Mouse (Mus musculus) ES-Bruce4 (cell line): ENCODE data around the gene Csnk2a1. TPM values are rescaled to one million over a fixed set of nuclear protein-coding genes. Genes with fewer than 3 reads are reported as not detected.

Experiments used
- H3K27ac ChIP-seq: 2 replicates; pipeline ENCODE4 v1.5.1; 2012; ENCODE audit warnings: low read length, inconsistent platforms; ENCODE audit not compliant: insufficient read depth
- H3K27me3 ChIP-seq: 2 replicates; pipeline ENCODE4 v1.6.1; 2012; ENCODE audit warnings: mild to moderate bottlenecking, low read length, inconsistent platforms; ENCODE audit not compliant: control insufficient read depth, poor library complexity, insufficient read depth, severe bottlenecking
- H3K36me3 ChIP-seq: 2 replicates; pipeline ENCODE4 v1.6.1; 2012; ENCODE audit warnings: inconsistent platforms, mild to moderate bottlenecking, low read length, moderate library complexity; ENCODE audit not compliant: control insufficient read depth, poor library complexity, insufficient read depth, severe bottlenecking
- H3K4me1 ChIP-seq: one replicate; pipeline ENCODE4 v1.8.1; 2011; ENCODE audit warnings: low read length; ENCODE audit not compliant: control insufficient read depth, insufficient read depth
- H3K4me3 ChIP-seq: 2 replicates; pipeline ENCODE4 v1.5.1; 2011; ENCODE audit warnings: low read depth, mild to moderate bottlenecking, low read length
- H3K9ac ChIP-seq: 2 replicates; pipeline ENCODE4 v1.6.1; 2012; ENCODE audit warnings: low read depth, mild to moderate bottlenecking, inconsistent platforms; ENCODE audit not compliant: poor library complexity, severe bottlenecking
- H3K9me3 ChIP-seq: replicated peaks from 2 replicates; pipeline ENCODE4 v1.6.1; 2012; ENCODE audit warnings: mild to moderate bottlenecking, low read length, inconsistent platforms; ENCODE audit not compliant: control insufficient read depth, poor library complexity, insufficient read depth, severe bottlenecking
- CTCF ChIP-seq: IDR thresholded peaks from one replicate; pipeline ENCODE4 v1.8.1; 2011; ENCODE audit warnings: low read depth, low read length
- EP300 ChIP-seq: IDR thresholded peaks from 2 replicates; pipeline ENCODE4 v1.6.1; 2011; ENCODE audit warnings: low read depth, low read length; ENCODE audit not compliant: insufficient read depth
- POLR2A ChIP-seq: IDR thresholded peaks from one replicate; pipeline ENCODE4 v1.8.1; 2011; ENCODE audit warnings: low read length; ENCODE audit not compliant: insufficient read depth
- polyA plus RNA-seq: library from polyadenylated mRNA; stranded (reverse); fragments of >200 nt; gene quantifications from 2 replicates; pipeline ENCODE4 v1.2.4, GENCODE M21; 2011; ENCODE audit warnings: low read depth; ENCODE audit not compliant: missing spikeins, insufficient read depth, insufficient read length

Gene Csnk2a1
- polyA plus RNA-seq, 1 experiment: 280 TPM

- no peaks in the 10 kb centered on the region for H3K27me3 ChIP-seq
- peak overlapping the region; percentile 94 for H3K27ac ChIP-seq
- no peaks in the 10 kb centered on the region for H3K36me3 ChIP-seq
- peaks cover 5% of the 10 kb centered on the region for H3K4me1 ChIP-seq
- no peak for TF ChIP-seq CTCF
- TF ChIP-seq EP300: 0 out of 2 replicates have a peak, but pooled peaks have one; percentile 41
- no peaks in the 10 kb centered on the region for H3K9me3 ChIP-seq
- H3K9ac ChIP-seq: peak overlapping the region; percentile 77
- H3K4me3 ChIP-seq: peak overlapping the region; percentile 33
Observed at GRCm38 (mm10) chr2:152223521-152224300, 2.9 kb upstream of the Csnk2a1 start.

GRCm38 (mm10) chr2:152225536-152225935, 1.1 kb upstream of the Csnk2a1 start:
- H3K27me3 ChIP-seq: no peaks in the 10 kb centered on the region
- H3K4me1 ChIP-seq: peaks cover 5% of the 10 kb centered on the region
- H3K9ac ChIP-seq: peak overlapping the region; percentile 95
- H3K9me3 ChIP-seq: no peaks in the 10 kb centered on the region
- TF ChIP-seq EP300 (no peak), CTCF (no peak), POLR2A (no peak)
- H3K36me3 ChIP-seq: peaks cover 11% of the 10 kb centered on the region
- peak overlapping the region; percentile 84 for H3K27ac ChIP-seq
- peak overlapping the region; percentile 50 for H3K4me3 ChIP-seq

- peak overlapping the region; percentile 99 for H3K4me3 ChIP-seq
- no peak for TF ChIP-seq CTCF
- TF ChIP-seq POLR2A: no peak
- TF ChIP-seq EP300: no peak
- H3K27me3 ChIP-seq: no peaks in the 10 kb centered on the region
- H3K27ac ChIP-seq: peak overlapping the region; percentile 87
- peaks cover 5% of the 10 kb centered on the region for H3K4me1 ChIP-seq
- peaks cover 11% of the 10 kb centered on the region for H3K36me3 ChIP-seq
- H3K9me3 ChIP-seq: no peaks in the 10 kb centered on the region
- peak overlapping the region; percentile 95 for H3K9ac ChIP-seq
Observed at GRCm38 (mm10) chr2:152227051-152227481, 427 bp downstream of the Csnk2a1 start.

GRCm38 (mm10) chr2:152230046-152230445, 3.4 kb downstream of the Csnk2a1 start:
- H3K9ac ChIP-seq: no peak overlapping the region
- no peak overlapping the region for H3K27ac ChIP-seq
- H3K4me3 ChIP-seq: no peak overlapping the region
- H3K9me3 ChIP-seq: no peaks in the 10 kb centered on the region
- H3K27me3 ChIP-seq: no peaks in the 10 kb centered on the region
- TF ChIP-seq CTCF (no peak), POLR2A (no peak), EP300 (no peak)
- H3K4me1 ChIP-seq: peaks cover 4% of the 10 kb centered on the region
- H3K36me3 ChIP-seq: peaks cover 28% of the 10 kb centered on the region

- Histone ChIP-seq H3K27me3 (no peaks in the 10 kb centered on the region), H3K4me3 (no peak overlapping the region), H3K9ac (no peak overlapping the region), H3K9me3 (no peaks in the 10 kb centered on the region), H3K36me3 (peaks cover 40% of the 10 kb centered on the region), H3K4me1 (no peaks in the 10 kb centered on the region), H3K27ac (0 out of 2 replicates have a peak overlapping the region, but pooled peaks have one; percentile 1)
- TF ChIP-seq POLR2A: no peak
- TF ChIP-seq CTCF: no peak
- no peak for TF ChIP-seq EP300
Observed at GRCm38 (mm10) chr2:152237926-152238325, 11.3 kb downstream of the Csnk2a1 start.

- Histone ChIP-seq H3K27ac (no peak overlapping the region), H3K27me3 (no peaks in the 10 kb centered on the region), H3K4me1 (peaks cover 3% of the 10 kb centered on the region), H3K9me3 (no peaks in the 10 kb centered on the region), H3K36me3 (peaks cover 29% of the 10 kb centered on the region), H3K9ac (no peak overlapping the region), H3K4me3 (no peak overlapping the region)
- no peak for TF ChIP-seq POLR2A
Observed at GRCm38 (mm10) chr2:152240580-152240979, 13.9 kb downstream of the Csnk2a1 start.
